ENCODE assay signal across 11 mouse cellular contexts in the genomic region with DNA sequence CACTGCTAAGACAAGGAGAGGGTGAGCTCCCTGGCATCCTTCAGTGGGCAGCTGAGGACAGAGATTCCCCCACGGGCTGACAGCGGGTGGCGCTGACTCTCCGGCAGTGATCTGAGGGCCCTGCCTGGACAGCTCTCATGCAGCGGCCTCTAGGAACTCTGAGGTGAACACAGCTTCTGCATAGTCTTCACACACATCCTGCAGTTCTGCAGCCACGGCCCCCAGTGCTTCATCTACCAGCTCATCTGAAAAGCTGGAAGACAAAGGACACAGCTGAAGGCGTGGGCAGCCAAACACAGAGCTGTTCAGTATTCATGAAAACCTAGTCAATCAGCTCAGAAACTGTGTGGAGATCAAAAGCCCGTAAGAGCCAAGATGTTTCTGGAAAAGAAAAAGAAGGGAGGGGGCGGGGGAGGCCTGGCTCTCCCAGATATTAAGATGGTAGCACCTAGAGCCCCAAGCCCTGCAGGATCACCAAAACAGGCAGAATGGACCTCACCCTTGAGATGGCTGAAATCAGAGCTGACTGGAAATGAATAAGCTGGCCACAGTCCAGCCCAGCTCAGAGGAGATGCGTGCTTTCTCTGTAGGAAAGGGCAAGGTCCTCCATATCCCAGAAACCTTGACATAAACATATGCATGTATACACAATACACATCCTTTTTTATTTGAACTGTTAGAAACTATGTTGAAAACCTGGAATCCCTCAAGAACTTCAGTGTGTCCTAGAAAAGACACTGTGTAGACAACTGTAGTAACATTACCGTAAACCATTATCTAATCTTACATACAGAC. TPM values are rescaled to one million over a fixed set of nuclear protein-coding genes. Genes with fewer than 3 reads are reported as not detected.
A peak's percentile ranks its signal among the peaks of the same experiment; 100 is the strongest.
DNase-seq lines count a peak whose midpoint lies in the region; ATAC-seq and TF ChIP-seq lines count a peak whose summit lies in the region.
"Had no signal": no experiment of that assay in that cellular context is flagged by ENCODE, and none has a peak within 500 bp of the region (broad histone marks: within the 10 kb centered on the region; RNA-seq: fewer than 3 reads in every experiment).

No protein-coding gene starts in this region.

- TF ChIP-seq EP300 in liver, postnatal 0 days (IDR thresholded peaks at IDR 0.05; ENCODE audit: low read depth): no peak

- WGBS in intestine, embryonic 15.5 days: 64% methylated on average over 11 of the region's 11 CpGs
- WGBS in midbrain, postnatal 0 days: 54% methylated on average over 11 of the region's 11 CpGs
- 83% methylated on average over 11 of the region's 11 CpGs for WGBS in liver, postnatal 0 days (ENCODE audit: insufficient replicate concordance)

- no peak overlapping the region for H3K4me2 ChIP-seq in intestine, embryonic 15.5 days (replicated peaks)
- H3K4me2 ChIP-seq in midbrain, postnatal 0 days (ENCODE audit: low read depth, low read length, poor library complexity, severe bottlenecking): no peak overlapping the region
- no peak overlapping the region for H3K4me2 ChIP-seq in liver, postnatal 0 days (ENCODE audit: low read depth, low read length)
- H3K4me2 ChIP-seq: limb, embryonic 12.5 days had no signal

- ATAC-seq in intestine, embryonic 15.5 days: peak; percentile 75
- no peak for ATAC-seq in midbrain, postnatal 0 days (ENCODE audit: low FRiP score)
- ATAC-seq in liver, postnatal 0 days: no peak

- TF ChIP-seq CTCF in midbrain, postnatal 0 days (IDR thresholded peaks at IDR 0.05): peak; percentile 33
- TF ChIP-seq CTCF in liver, postnatal 0 days (IDR thresholded peaks at IDR 0.05; ENCODE audit: low read depth): no peak

- H3K36me3 ChIP-seq in intestine, embryonic 15.5 days: peaks cover 9% of the 10 kb centered on the region; the same call in 1 of the 2 replicates
- H3K36me3 ChIP-seq in midbrain, postnatal 0 days (ENCODE audit: insufficient read depth, low read length): peaks cover 36% of the 10 kb centered on the region
- peaks cover 12% of the 10 kb centered on the region for H3K36me3 ChIP-seq in liver, postnatal 0 days (replicated peaks; ENCODE audit: insufficient read depth, low read length)

- H3K4me1 ChIP-seq in intestine, embryonic 15.5 days (replicated peaks): 0 out of 2 replicates have a peak, but pooled peaks cover 2% of the 10 kb centered on the region
- H3K4me1 ChIP-seq in midbrain, postnatal 0 days (ENCODE audit: insufficient read depth, low read length): no peaks in the 10 kb centered on the region
- H3K4me1 ChIP-seq in liver, postnatal 0 days (ENCODE audit: insufficient read depth): no peaks in the 10 kb centered on the region

- H3K4me3 ChIP-seq in intestine, embryonic 15.5 days (replicated peaks): no peak overlapping the region
- no peak overlapping the region for H3K4me3 ChIP-seq in midbrain, postnatal 0 days (ENCODE audit: low read depth, low read length)
- no peak overlapping the region for H3K4me3 ChIP-seq in liver, postnatal 0 days (ENCODE audit: low read depth, low read length)
- H3K4me3 ChIP-seq: limb, embryonic 12.5 days had no signal

- DNase-seq in cerebellum, postnatal 14 days: peak; percentile 51 to 59
- no peak for DNase-seq in cerebellum, postnatal 4 days (ENCODE audit: low spot score in 2 of 2)
- peak; percentile 45 for DNase-seq in adrenal gland, postnatal 25 days
- DNase-seq in midbrain, postnatal 0 days (ENCODE audit: low spot score): no peak
- no peak for DNase-seq in liver, postnatal 0 days
- DNase-seq in cerebellum, adult 11 months: no peak
- DNase-seq in yolk sac, embryonic 10.5 days (ENCODE audit: low spot score): no peak
- DNase-seq: B cell, adult 2 months; cerebellum, postnatal 36 days had no signal

- peak overlapping the region; percentile 77 for H3K27ac ChIP-seq in intestine, embryonic 15.5 days
- peak overlapping the region; percentile 19; the same call in 1 of the 2 replicates for H3K27ac ChIP-seq in midbrain, postnatal 0 days (ENCODE audit: low read depth, low read length)
- H3K27ac ChIP-seq in liver, postnatal 0 days (ENCODE audit: low read depth): no peak overlapping the region
- H3K27ac ChIP-seq: limb, embryonic 12.5 days had no signal

- no peaks in the 10 kb centered on the region for H3K27me3 ChIP-seq in intestine, embryonic 15.5 days (replicated peaks)
- H3K27me3 ChIP-seq in midbrain, postnatal 0 days (ENCODE audit: insufficient read depth, low read length): no peaks in the 10 kb centered on the region
- no peaks in the 10 kb centered on the region for H3K27me3 ChIP-seq in liver, postnatal 0 days (ENCODE audit: insufficient read depth, low read length)
- H3K27me3 ChIP-seq: limb, embryonic 12.5 days had no signal

- H3K9ac ChIP-seq in intestine, embryonic 15.5 days: no peak overlapping the region
- H3K9ac ChIP-seq in midbrain, postnatal 0 days (replicated peaks; ENCODE audit: low read length, poor library complexity, severe bottlenecking): no peak overlapping the region
- H3K9ac ChIP-seq in liver, postnatal 0 days (replicated peaks): no peak overlapping the region
- H3K9ac ChIP-seq: limb, embryonic 12.5 days had no signal

- H3K9me3 ChIP-seq in intestine, embryonic 15.5 days: no peaks in the 10 kb centered on the region
- H3K9me3 ChIP-seq in midbrain, postnatal 0 days (ENCODE audit: low read length): no peaks in the 10 kb centered on the region
- no peaks in the 10 kb centered on the region for H3K9me3 ChIP-seq in liver, postnatal 0 days (ENCODE audit: low read length)
- H3K9me3 ChIP-seq: limb, embryonic 12.5 days had no signal

RNA-seq across cellular contexts. Expression of a gene that starts 19.8 kb away (rescaled TPM):
- total RNA-seq in adrenal gland, postnatal 25 days (2021): 1.8 and 1.9 TPM in 2 replicates
- 0.50 and 0.62 TPM in 2 replicates for polyA plus RNA-seq in intestine, embryonic 15.5 days (2015; fragmentation: Nextera tagmentation; extraction: Ambion mirVana)
- 29.6 and 33.0 TPM in 2 replicates for total RNA-seq in midbrain, postnatal 0 days (2014; rRNA removed)
- polyA plus RNA-seq in midbrain, postnatal 0 days (2015; fragmentation: Nextera tagmentation; extraction: Ambion mirVana): 7.2 and 7.9 TPM in 2 replicates
- 0.02 TPM in 1 of 2 replicates, not detected in the other for polyA plus RNA-seq in liver, postnatal 0 days (2015; fragmentation: Nextera tagmentation; extraction: Ambion mirVana)

RNA-seq across cellular contexts. Expression of a gene that starts 51.3 kb away (rescaled TPM):
- 1.0 and 1.2 TPM in 2 replicates for total RNA-seq in adrenal gland, postnatal 25 days (2021)
- 0.20 and 0.21 TPM in 2 replicates for polyA plus RNA-seq in intestine, embryonic 15.5 days (2015; fragmentation: Nextera tagmentation; extraction: Ambion mirVana)
- total RNA-seq in midbrain, postnatal 0 days (2014; rRNA removed): 2.5 and 2.6 TPM in 2 replicates
- polyA plus RNA-seq in midbrain, postnatal 0 days (2015; fragmentation: Nextera tagmentation; extraction: Ambion mirVana): 1.1 and 1.5 TPM in 2 replicates
- polyA plus RNA-seq in liver, postnatal 0 days (2015; fragmentation: Nextera tagmentation; extraction: Ambion mirVana): not detected in 2 replicates

RNA-seq across cellular contexts. Expression of a gene that starts 51.9 kb away (rescaled TPM):
- 12.3 and 12.5 TPM in 2 replicates for total RNA-seq in adrenal gland, postnatal 25 days (2021)
- polyA plus RNA-seq in intestine, embryonic 15.5 days (2015; fragmentation: Nextera tagmentation; extraction: Ambion mirVana): 12.7 and 15.2 TPM in 2 replicates
- total RNA-seq in midbrain, postnatal 0 days (2014; rRNA removed): 16.6 and 21.9 TPM in 2 replicates
- polyA plus RNA-seq in midbrain, postnatal 0 days (2015; fragmentation: Nextera tagmentation; extraction: Ambion mirVana): 13.7 and 20.6 TPM in 2 replicates
- 1.7 and 1.8 TPM in 2 replicates for polyA plus RNA-seq in liver, postnatal 0 days (2015; fragmentation: Nextera tagmentation; extraction: Ambion mirVana)

RNA-seq across cellular contexts. Expression of a gene that starts 52.0 kb away (rescaled TPM):
- total RNA-seq in adrenal gland, postnatal 25 days (2021): 70.6 and 78.6 TPM in 2 replicates
- 340 and 361 TPM in 2 replicates for polyA plus RNA-seq in intestine, embryonic 15.5 days (2015; fragmentation: Nextera tagmentation; extraction: Ambion mirVana)
- 54.1 and 57.7 TPM in 2 replicates for total RNA-seq in midbrain, postnatal 0 days (2014; rRNA removed)
- 137 TPM in 2 replicates for polyA plus RNA-seq in midbrain, postnatal 0 days (2015; fragmentation: Nextera tagmentation; extraction: Ambion mirVana)
- polyA plus RNA-seq in liver, postnatal 0 days (2015; fragmentation: Nextera tagmentation; extraction: Ambion mirVana): 71.3 and 76.8 TPM in 2 replicates

Comparison
In these comparisons a context has a peak if more than half of its experiments do, and no peak if none do; other contexts are left out.
1. DNase-seq: peak in cerebellum, postnatal 14 days (2 of 2) and adrenal gland, postnatal 25 days (single experiment); none in cerebellum, postnatal 4 days (0 of 2), midbrain, postnatal 0 days (single experiment), liver, postnatal 0 days (single experiment), cerebellum, adult 11 months (single experiment) and yolk sac, embryonic 10.5 days (single experiment).